Mouse (Mus musculus) right cerebral cortex, postnatal 4 days (tissue): Measurements from ENCODE around the gene Kbtbd12.

ENCODE experiments used
- DNase-seq: peaks from one replicate; pipeline ENCODE4 v3.0.0-alpha.2; 2022

Gene Kbtbd12

DNA sequence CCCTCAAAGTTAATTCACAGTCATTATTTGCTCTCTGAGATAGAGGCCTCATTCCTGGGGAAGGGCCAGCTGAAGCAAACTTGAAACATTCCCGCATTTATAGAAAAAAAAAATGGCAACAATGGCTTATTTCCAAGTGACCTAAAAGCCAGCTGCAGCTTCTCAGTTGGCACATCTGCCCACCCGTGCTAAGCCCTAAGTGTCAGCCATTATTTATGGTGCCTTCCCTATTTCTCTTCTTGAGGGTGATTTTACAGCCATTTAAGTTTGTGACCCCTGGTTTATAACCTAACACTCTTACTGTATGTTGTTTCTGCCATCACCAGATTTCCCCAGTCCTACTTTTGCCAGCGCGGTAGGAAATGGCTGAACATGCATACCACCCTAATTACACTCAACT, 11.3 kb downstream of the Kbtbd12 start:
- no peak for DNase-seq

- no peak for DNase-seq
These were observed 15.8 kb downstream of the Kbtbd12 start for GRCm38 (mm10) chr6:88621816-88622481.

- DNase-seq = no peak
These were observed 18.2 kb downstream of the Kbtbd12 start for GRCm38 (mm10) chr6:88619542-88619941.

DNA sequence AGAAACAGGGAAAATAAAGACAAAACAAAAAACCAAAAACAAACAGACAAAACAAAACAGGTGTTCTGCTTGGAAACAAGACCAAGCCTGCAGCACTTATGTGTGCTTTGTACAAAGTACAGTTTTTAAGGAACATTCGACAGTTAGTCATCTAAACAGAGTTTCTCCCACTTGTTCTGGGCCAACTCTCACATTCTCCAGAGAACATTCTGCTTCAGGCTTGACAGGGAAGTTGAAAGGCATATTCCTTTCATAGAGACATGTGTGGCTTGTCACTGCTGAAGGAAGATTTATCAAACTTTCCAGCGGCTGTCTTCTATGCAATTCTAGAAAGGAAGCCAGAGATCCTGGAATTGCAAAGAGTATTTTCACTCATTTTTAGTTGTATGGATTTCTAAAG, 22.4 kb downstream of the Kbtbd12 start:
- no peak for DNase-seq

- no peak for DNase-seq
These were observed 31.3 kb downstream of the Kbtbd12 start for GRCm38 (mm10) chr6:88606417-88606816.

- DNase-seq = no peak
These were observed 32.0 kb downstream of the Kbtbd12 start for GRCm38 (mm10) chr6:88605715-88606114.

DNA sequence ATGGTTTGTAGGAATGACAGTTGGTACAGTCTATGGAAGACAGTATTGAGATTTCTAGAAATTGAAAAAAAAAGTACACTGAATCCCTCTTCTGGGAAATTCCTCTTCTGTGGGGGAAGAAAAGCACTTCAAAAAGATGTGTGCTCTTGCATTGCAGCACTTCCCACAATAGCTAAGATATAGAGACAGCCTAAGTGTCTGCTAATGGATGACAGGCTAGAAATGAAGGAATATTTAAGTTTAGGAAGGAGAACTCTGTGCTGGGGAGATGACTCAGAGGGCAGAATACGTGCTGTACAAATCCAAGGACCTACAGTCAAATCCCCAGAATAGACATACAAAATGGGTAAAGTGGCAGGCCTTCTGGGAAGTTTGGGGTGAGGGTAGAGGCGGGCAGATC, 32.5 kb downstream of the Kbtbd12 start:
- DNase-seq = no peak

DNA sequence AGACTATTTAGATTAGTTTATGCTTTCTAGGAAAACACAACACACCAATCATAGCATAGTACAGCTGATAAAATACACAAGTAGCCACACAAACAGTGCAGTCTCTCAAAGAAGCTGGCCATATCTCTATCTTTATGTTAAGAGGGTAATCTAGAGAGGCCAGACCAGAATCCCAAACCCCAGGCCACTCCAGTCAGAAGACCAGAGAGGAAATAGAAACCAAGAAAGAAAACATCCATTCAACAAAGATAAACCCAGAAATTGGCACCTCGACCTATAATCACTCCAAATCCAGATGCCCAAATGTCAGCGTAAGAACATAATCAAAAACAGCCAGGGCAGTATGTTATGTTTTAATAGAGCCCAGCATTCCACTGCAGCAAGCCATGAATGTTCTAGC, 41.6 kb downstream of the Kbtbd12 start:
- no peak for DNase-seq

DNA sequence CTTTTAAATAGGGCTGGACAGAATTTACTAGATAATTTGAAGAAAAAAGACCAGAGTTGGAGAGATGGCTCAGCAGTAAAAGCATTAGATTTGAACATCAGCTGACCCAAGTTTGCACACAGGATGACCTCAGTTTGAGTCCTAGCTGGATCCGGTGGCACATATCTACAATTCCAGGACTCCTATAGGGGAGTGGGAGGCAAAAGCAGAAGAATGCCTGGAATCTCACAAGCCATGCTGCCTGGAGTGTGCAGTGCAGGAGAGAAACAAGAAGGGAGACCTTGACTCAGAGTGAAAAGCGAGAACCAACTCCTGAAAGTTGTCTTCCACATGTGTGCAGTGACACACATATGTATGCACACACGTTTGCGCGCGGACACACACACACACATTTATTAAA, 45.4 kb downstream of the Kbtbd12 start:
- no peak for DNase-seq

DNA sequence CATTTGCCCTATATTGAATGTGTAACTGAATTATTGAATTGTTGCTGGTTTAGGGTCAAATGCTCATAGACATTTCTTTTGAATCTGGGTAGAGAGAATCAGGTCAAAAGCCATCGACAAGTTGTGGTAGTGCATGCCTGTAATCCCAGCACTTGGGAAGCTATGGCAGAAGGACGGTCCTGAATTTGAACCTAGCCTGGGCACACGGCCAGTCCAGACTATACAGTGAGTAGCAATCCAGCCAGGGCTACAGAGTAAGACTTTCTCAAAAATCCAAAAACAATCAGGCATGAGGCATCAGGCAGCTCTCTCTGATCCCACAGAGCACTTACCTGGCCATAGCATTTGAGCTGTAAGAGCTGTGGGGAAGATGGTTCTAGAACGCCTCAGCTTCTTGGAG, 47.5 kb downstream of the Kbtbd12 start:
- no peak for DNase-seq

DNA sequence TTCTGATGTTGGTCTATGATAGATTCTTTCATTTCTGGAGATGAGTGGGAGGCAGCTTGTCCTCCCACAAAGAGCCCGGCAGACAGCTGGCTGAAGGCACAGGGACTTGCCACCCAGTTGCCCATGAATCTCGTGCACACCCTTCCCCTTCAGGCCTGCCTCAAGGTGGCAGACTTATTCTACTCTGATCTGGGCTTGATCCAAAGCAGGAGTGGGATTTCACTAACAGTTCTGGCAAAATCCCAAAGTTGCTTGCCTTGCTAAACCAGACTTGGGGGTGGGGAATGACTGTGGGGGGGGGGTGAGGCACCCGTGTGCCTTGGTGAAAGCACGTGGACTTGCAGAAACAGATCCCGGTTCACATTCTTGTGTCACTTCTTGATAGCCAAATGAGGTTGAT, 48.2 kb downstream of the Kbtbd12 start:
- no peak for DNase-seq

DNA sequence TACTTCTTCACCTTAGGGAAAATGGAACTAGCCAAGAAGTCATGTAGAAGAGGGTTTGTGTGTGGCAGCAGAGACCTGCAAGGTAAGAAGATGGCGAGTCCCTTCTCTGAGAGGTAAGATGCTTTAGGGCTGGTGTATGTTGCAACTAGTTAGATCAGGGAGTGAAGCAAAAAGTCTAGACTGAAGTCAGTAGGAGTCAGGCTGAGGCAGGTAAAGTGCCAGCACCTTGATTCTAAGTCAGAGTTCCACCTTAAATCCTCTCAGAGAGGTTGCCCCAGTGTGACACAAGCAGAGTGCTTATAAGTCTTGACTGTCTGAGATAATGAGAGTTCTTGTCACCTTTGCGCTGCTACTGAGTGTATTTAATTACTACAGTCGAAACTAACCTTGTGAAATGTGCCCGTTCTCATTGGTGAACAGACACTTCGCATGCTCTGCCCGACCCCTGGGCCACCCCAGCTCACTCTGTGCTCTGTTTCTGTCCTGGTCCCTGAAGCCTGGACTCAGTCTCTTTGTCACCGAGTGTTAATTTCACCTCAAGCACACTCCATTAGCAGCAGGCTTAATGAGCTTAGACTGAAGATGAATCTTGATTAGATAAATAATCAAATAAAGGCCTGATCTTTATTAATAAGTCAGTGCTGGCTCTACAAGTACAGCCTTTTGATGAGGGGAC, 49.0 kb downstream of the Kbtbd12 start:
- DNase-seq = no peak

- DNase-seq = no peak
These were observed 50.7 kb downstream of the Kbtbd12 start for GRCm38 (mm10) chr6:88587091-88587490.

- no peak for DNase-seq
These were observed 53.8 kb downstream of the Kbtbd12 start for GRCm38 (mm10) chr6:88583950-88584349.

GRCm38 (mm10) chr6:88576495-88576894, 61.3 kb downstream of the Kbtbd12 start:
- DNase-seq = no peak

- no peak for DNase-seq
These were observed 71.1 kb downstream of the Kbtbd12 start for GRCm38 (mm10) chr6:88566676-88567075.

DNA sequence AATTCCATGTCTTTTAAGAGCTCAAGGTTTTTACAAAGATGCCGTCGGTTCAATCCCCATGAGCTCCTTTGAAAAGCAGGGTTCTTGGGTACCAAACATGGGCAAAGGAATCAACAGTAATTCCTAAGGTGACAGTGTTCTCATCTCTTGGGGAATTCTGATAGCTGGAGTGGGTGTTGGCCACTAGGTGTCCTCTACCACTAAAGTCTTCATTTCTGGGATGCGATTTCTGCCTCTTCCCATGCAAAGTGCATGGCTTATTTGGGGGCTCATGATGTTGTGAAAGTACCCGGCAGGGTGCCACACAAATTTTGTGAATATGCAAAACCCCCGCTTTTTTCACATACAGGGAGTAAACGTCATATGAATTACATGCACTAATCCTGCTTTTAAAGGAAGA, 72.7 kb downstream of the Kbtbd12 start:
- no peak for DNase-seq

DNA sequence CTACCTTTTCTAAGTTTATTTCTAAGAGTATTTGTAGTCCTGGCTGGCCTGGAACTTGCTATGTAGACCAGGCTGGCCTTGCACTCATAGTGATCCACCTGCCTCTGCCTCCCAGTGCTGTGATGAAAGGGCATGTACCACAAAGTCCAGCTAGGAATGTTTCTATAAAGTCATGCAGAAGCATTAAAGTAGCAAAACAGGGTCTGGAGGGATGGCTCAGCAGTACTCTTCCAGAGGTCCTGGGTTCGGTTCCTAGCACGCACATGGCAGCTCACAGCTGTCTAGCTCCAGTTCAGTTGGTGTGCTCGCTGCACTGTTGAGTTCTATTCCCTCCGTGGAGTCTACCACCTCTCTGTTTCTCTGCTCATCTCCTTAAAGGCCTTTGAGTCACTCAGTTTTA, 77.6 kb downstream of the Kbtbd12 start:
- DNase-seq = no peak

DNA sequence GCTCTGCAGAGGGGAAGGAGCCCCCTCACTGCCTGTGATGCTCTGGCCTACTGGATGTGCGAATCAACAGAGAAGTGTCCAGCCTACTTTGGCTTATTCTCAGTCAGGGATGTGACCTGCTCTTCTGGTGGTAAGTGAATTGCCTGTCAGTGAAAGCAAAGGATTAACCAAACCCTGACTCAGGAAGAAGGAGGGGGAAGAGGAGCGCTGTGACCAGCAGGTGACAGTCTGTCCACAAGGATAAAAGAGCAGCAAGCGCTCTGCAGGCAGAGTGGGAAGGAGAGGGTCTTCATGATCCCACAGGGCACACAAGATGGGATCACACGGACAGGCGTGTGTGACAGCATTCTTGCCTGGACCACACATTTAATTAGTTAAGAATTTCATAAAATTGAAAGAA, 78.1 kb downstream of the Kbtbd12 start:
- no peak for DNase-seq

GRCm38 (mm10) chr6:88558076-88558475, 79.7 kb downstream of the Kbtbd12 start:
- DNase-seq = no peak

DNA sequence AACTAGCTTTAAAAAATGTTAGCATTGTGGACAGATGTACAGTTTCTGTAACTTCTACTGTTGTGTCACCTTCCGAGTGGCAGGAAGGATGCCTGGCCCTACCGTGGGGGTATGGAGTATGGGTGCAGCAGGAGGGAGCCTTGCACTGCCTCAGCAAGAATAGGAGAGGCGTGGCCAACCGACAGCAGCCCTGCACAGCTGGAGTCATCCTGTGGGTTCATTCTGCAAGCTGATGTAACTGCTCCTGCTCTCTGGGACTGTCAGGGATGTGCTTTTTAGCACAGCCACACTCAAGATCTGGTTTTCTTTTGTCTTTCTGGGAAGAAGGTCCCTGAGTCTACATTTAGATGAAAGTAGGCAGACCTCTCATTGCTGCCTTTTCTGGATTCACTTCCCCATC, 80.2 kb downstream of the Kbtbd12 start:
- no peak for DNase-seq

DNA sequence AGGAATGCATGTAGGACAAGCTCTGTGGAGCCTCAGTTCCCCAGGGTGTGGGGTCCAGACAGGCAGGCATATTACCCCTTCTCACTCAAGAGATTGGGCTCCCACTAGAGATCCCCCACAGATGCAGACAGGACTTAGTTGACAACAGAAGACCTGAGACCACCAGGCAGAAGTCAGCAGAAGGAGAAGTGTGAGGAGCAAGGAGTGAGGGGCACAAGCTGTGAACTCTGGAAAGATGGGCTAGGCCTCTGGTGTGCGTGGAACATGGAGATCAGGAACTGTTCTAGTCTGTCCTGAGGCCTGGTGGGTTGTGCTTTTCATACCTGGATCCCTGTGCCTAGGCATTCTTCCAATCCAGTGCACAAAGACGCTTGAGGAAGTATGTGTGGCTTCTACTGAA, 87.8 kb downstream of the Kbtbd12 start:
- DNase-seq = no peak

DNA sequence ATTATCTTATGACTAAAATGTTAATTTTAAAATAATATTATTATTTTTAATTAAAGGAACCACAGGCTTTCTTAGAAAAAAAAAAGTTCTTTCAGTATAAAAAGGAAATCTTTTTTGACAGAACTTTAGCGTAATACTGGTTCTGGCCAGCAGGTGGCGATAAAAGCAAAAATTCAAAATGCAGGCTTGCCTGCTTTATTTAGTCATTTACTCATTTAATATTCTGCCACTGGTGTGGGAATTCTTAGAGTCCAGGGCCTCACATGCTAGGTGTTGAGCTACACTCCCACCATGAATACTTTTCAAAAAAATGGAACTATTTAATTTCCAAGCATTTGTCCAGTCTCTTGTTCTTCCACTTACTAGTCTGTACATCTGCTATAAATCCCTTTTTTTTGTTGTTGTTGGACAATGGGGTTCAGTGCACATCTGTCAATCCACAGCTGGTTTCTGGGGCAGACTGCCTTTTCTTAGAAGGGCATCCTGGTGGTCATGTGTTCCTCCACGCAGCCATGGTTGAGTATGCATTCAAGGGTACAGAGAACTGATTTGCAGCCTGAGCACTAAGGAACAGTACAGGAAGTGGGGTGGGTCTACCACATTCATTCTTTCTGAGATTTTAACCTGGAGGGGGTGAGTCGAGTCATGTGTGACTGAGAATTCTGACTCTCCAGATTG, 88.5 kb downstream of the Kbtbd12 start:
- peak; percentile 81 for DNase-seq

- DNase-seq = no peak
These were observed 89.2 kb downstream of the Kbtbd12 start for GRCm38 (mm10) chr6:88548405-88549049.
